ENCODE assay signal across 10 mouse cellular contexts in genomic region chr9:67265513-67265912, GRCm38 (mm10).
DNase-seq lines count a peak whose midpoint lies in the region; ATAC-seq lines count a peak whose summit lies in the region.
"Had no signal": no experiment of that assay in that cellular context is flagged by ENCODE, and none has a peak within 500 bp of the region (broad histone marks: within the 10 kb centered on the region; RNA-seq: fewer than 3 reads in every experiment).

No protein-coding gene starts in this region.

- peaks cover 49% of the 10 kb centered on the region for H3K4me1 ChIP-seq in kidney, embryonic 15.5 days
- H3K4me1 ChIP-seq in embryonic facial prominence, embryonic 15.5 days: peaks cover 57% of the 10 kb centered on the region
- H3K4me1 ChIP-seq in hindbrain, embryonic 15.5 days (replicated peaks): peaks cover 19% of the 10 kb centered on the region
- H3K4me1 ChIP-seq in neural tube, embryonic 15.5 days: peaks cover 29% of the 10 kb centered on the region
- peaks cover 12% of the 10 kb centered on the region for H3K4me1 ChIP-seq in liver, embryonic 11.5 days (replicated peaks; ENCODE audit: control insufficient read depth, insufficient read depth, low read length)

- H3K9ac ChIP-seq in kidney, embryonic 15.5 days: no peak overlapping the region
- H3K9ac ChIP-seq in embryonic facial prominence, embryonic 15.5 days: no peak overlapping the region
- no peak overlapping the region for H3K9ac ChIP-seq in hindbrain, embryonic 15.5 days
- H3K9ac ChIP-seq in neural tube, embryonic 15.5 days (replicated peaks): no peak overlapping the region
- no peak overlapping the region for H3K9ac ChIP-seq in liver, embryonic 11.5 days (ENCODE audit: low read depth, low read length)
- H3K9ac ChIP-seq: midbrain, embryonic 12.5 days had no signal

- no peak overlapping the region for H3K4me2 ChIP-seq in kidney, embryonic 15.5 days
- H3K4me2 ChIP-seq in embryonic facial prominence, embryonic 15.5 days (replicated peaks): no peak overlapping the region
- no peak overlapping the region for H3K4me2 ChIP-seq in hindbrain, embryonic 15.5 days
- no peak overlapping the region for H3K4me2 ChIP-seq in neural tube, embryonic 15.5 days
- no peak overlapping the region for H3K4me2 ChIP-seq in liver, embryonic 11.5 days
- H3K4me2 ChIP-seq: midbrain, embryonic 12.5 days had no signal

- H3K4me3 ChIP-seq in kidney, embryonic 15.5 days (replicated peaks): no peak overlapping the region
- H3K4me3 ChIP-seq in embryonic facial prominence, embryonic 15.5 days (replicated peaks): no peak overlapping the region
- no peak overlapping the region for H3K4me3 ChIP-seq in hindbrain, embryonic 15.5 days
- H3K4me3 ChIP-seq in neural tube, embryonic 15.5 days (replicated peaks): no peak overlapping the region
- H3K4me3 ChIP-seq in liver, embryonic 11.5 days (ENCODE audit: low read depth, low read length): no peak overlapping the region
- H3K4me3 ChIP-seq: midbrain, embryonic 12.5 days had no signal

- DNase-seq in kidney, postnatal 14 days: no peak
- DNase-seq in liver, embryonic 11.5 days (ENCODE audit: low spot score): no peak
- no peak for DNase-seq in heart, adult 18-20 months
- DNase-seq: thymus, adult 18-20 months had no signal

- H3K27me3 ChIP-seq in kidney, embryonic 15.5 days: peaks cover 5% of the 10 kb centered on the region; the same call in 1 of the 2 replicates
- H3K27me3 ChIP-seq in embryonic facial prominence, embryonic 15.5 days: no peaks in the 10 kb centered on the region
- H3K27me3 ChIP-seq in hindbrain, embryonic 15.5 days: no peaks in the 10 kb centered on the region
- H3K27me3 ChIP-seq in neural tube, embryonic 15.5 days (replicated peaks): no peaks in the 10 kb centered on the region
- H3K27me3 ChIP-seq in liver, embryonic 11.5 days (replicated peaks; ENCODE audit: control insufficient read depth, insufficient read depth, low read length): no peaks in the 10 kb centered on the region
- H3K27me3 ChIP-seq: midbrain, embryonic 12.5 days had no signal

- H3K9me3 ChIP-seq in kidney, embryonic 15.5 days (replicated peaks): no peaks in the 10 kb centered on the region
- H3K9me3 ChIP-seq in embryonic facial prominence, embryonic 15.5 days (replicated peaks): no peaks in the 10 kb centered on the region
- no peaks in the 10 kb centered on the region for H3K9me3 ChIP-seq in hindbrain, embryonic 15.5 days
- no peaks in the 10 kb centered on the region for H3K9me3 ChIP-seq in neural tube, embryonic 15.5 days (replicated peaks)
- H3K9me3 ChIP-seq in liver, embryonic 11.5 days (ENCODE audit: control insufficient read depth, low read length): no peaks in the 10 kb centered on the region
- H3K9me3 ChIP-seq: midbrain, embryonic 12.5 days had no signal

- WGBS in kidney, embryonic 15.5 days: 71% methylated on average over 11 of the region's 11 CpGs
- 45% methylated on average over 11 of the region's 11 CpGs for WGBS in embryonic facial prominence, embryonic 15.5 days
- WGBS in hindbrain, embryonic 15.5 days: 69% methylated on average over 11 of the region's 11 CpGs
- 76% methylated on average over 11 of the region's 11 CpGs for WGBS in neural tube, embryonic 15.5 days
- 85% methylated on average over 11 of the region's 11 CpGs for WGBS in liver, embryonic 11.5 days

- peak overlapping the region; percentile 51; the same call in 1 of the 2 replicates for H3K27ac ChIP-seq in kidney, embryonic 15.5 days
- peak overlapping the region; percentile 22 for H3K27ac ChIP-seq in embryonic facial prominence, embryonic 15.5 days (replicated peaks)
- H3K27ac ChIP-seq in hindbrain, embryonic 15.5 days (replicated peaks): peak overlapping the region; percentile 49; the same call in 1 of the 2 replicates
- peak overlapping the region; percentile 69 for H3K27ac ChIP-seq in neural tube, embryonic 15.5 days (replicated peaks)
- H3K27ac ChIP-seq in liver, embryonic 11.5 days (ENCODE audit: low read depth, low read length): no peak overlapping the region
- H3K27ac ChIP-seq: midbrain, embryonic 12.5 days had no signal

- ATAC-seq in kidney, embryonic 15.5 days (replicated peaks; ENCODE audit: low FRiP score): no peak
- 0 out of 2 replicates have a peak, but pooled peaks have one; percentile 25 for ATAC-seq in embryonic facial prominence, embryonic 15.5 days (ENCODE audit: insufficient number of reproducible peaks, low FRiP score, low TSS enrichment, low read depth)
- ATAC-seq in hindbrain, embryonic 15.5 days (ENCODE audit: low FRiP score, low read depth): peak; percentile 73
- ATAC-seq in neural tube, embryonic 15.5 days (ENCODE audit: low FRiP score): peak; percentile 82
- ATAC-seq in inflammation-experienced regulatory T-cells, adult 6 months: no peak
- ATAC-seq in liver, embryonic 11.5 days (replicated peaks; ENCODE audit: low FRiP score): no peak

- no peaks in the 10 kb centered on the region for H3K36me3 ChIP-seq in kidney, embryonic 15.5 days
- H3K36me3 ChIP-seq in embryonic facial prominence, embryonic 15.5 days: no peaks in the 10 kb centered on the region
- H3K36me3 ChIP-seq in hindbrain, embryonic 15.5 days: no peaks in the 10 kb centered on the region
- H3K36me3 ChIP-seq in neural tube, embryonic 15.5 days: 0 out of 2 replicates have a peak, but pooled peaks cover 5% of the 10 kb centered on the region
- no peaks in the 10 kb centered on the region for H3K36me3 ChIP-seq in liver, embryonic 11.5 days (ENCODE audit: control insufficient read depth, insufficient read depth, low read length)
- H3K36me3 ChIP-seq: midbrain, embryonic 12.5 days had no signal

Comparison
In these comparisons a context has a peak if more than half of its experiments do, and no peak if none do; other contexts are left out.
1. ATAC-seq: peak in embryonic facial prominence, embryonic 15.5 days (single experiment), hindbrain, embryonic 15.5 days (single experiment) and neural tube, embryonic 15.5 days (single experiment); none in kidney, embryonic 15.5 days (single experiment), inflammation-experienced regulatory T-cells, adult 6 months (single experiment) and liver, embryonic 11.5 days (single experiment).